Mouse (Mus musculus): ENCODE data around the gene Opn3.

The Opn3 gene

DNA sequence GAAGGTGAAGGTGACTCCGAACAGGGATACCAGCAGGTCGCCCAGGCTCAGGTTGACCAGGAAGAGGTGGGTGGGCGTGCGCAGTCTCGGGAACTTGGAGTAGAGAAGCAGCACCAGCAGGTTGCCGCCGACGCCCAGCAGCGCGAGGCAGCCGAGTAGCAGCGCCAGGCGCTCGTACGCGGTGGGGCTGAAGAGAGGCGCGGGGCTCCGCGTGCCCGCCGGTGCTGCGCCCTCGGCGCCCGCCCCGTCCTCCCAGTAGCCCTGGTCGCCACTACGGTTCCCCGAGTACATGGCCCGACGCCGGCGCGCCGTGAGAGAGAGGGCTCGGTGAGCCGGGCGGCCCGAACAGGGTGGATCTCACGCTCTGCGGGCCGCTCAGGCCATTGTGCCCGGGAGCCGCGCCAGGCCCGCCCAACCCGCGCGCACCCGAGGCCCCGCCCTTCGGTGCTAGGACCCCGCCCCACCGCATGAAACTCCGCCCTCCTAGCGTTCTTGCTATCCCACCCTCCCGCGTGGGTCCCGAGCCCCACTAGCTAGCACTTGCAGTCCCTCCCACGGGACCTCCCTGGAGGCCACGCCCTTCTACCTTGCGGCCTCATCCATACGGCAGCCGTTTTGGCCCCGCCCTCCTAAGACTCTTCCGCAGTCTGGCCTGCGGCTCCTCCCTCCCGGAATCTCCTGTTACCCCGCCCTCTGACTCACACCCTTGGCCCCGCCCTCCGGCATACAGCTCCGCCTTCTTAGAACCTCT lies at the start of gene Opn3, which contains the start of gene Chml:
Opn3 (minus strand) TSS at position 531 of the 751 bp plus-strand sequence.
Chml (minus strand) TSS at position 656 of the 751 bp plus-strand sequence.
- DNase-seq: peak; percentile 99 to 100

DNA sequence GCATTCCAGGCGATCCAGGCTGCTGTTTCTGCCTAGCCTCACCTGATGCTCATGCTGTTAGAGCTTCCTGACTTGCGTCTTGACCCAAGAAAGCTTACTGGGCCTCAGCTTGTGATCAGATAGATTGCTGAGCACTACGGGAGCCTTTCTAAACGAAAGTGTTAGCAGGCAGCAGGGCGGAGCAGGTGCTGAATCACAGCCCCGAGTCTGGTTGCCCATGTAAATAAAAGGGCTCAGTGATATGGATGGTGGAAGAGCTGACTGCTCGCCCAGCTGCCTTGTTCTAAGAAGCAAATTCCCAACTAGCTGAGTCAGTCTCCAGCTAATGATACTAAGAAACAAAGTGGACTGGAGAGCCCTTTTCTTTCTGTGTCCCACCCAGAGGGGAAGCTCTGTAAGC lies 33.2 kb upstream of the Opn3 start:
- DNase-seq: no peak

- DNase-seq: no peak
These were observed 24.3 kb upstream of the Opn3 start for GRCm38 (mm10) chr1:175716832-175717231.

GRCm38 (mm10) chr1:175712338-175712909 lies 19.8 kb upstream of the Opn3 start:
- peak in 1 of 2 experiments; percentile 36 for DNase-seq

DNA sequence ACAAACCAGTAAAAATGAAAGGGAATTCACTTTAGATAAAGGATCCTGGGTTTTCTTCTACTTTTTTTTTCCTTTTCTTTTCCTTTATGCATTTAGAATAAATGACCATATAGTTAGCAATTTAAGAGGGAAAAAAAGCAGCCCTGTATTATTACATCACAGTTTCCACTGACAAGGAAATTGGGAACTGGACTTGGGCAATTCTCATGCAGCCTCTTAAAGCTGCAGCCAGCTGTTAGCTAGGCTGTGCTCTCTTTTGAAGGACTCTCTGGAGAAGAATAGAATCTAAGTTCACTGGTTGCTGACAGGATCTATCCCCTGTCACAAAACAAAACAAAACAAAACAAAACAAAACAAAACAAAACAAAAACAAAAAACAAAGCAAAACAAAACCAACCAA lies 15.4 kb upstream of the Opn3 start:
- DNase-seq: no peak

DNA sequence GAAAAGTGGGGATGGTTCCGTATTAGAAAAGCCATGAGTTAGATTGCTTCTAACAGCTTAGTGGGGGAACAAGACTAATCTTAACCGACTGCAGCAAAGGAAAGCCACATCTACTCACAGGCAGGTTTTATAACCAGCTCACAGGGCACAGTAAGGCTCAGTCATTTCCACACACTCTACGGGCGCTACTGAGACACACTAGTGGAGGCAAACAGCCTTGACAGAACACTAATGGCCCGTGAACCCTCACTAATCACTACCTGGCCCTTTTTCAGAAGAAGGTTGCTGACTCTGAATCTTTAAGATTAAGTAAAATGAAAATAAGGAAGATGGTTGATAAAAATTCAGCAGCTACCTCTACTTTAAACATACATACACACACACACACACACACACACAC lies 15.0 kb upstream of the Opn3 start:
- no peak for DNase-seq

- no peak for DNase-seq
These were observed 8.6 kb upstream of the Opn3 start for GRCm38 (mm10) chr1:175701145-175701544.

- peak in 1 of 2 experiments; percentile 9 for DNase-seq
These were observed 7.2 kb upstream of the Opn3 start for GRCm38 (mm10) chr1:175699796-175700195.

GRCm38 (mm10) chr1:175699375-175699774 lies 6.8 kb upstream of the Opn3 start:
- DNase-seq: no peak

GRCm38 (mm10) chr1:175698293-175698692 lies 5.7 kb upstream of the Opn3 start, which contains the start of gene Wdr64:
Gene Wdr64, plus strand, starts transcription at chr1:175698593.
- no peak for DNase-seq

GRCm38 (mm10) chr1:175693429-175693960 lies 919 bp upstream of the Opn3 start:
- DNase-seq: no peak

DNA sequence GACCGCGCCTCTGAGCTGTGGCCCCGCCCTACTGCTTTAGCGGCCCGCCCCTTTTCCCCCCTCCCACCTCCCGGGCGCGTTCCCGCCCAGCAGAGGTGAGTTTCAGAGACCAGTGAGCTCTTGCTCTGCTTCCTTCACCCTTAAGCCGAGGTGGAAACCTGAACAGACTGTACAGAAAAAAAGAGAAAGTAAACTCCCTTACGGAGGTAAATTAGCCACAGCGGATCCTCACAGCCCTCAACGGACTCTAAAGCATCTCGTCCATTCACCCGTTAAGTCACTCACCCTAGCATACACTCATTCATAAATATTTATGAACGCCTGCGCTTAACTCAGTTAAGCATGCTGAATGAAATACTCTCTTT lies 403 bp upstream of the Opn3 start:
- no peak for DNase-seq

DNA sequence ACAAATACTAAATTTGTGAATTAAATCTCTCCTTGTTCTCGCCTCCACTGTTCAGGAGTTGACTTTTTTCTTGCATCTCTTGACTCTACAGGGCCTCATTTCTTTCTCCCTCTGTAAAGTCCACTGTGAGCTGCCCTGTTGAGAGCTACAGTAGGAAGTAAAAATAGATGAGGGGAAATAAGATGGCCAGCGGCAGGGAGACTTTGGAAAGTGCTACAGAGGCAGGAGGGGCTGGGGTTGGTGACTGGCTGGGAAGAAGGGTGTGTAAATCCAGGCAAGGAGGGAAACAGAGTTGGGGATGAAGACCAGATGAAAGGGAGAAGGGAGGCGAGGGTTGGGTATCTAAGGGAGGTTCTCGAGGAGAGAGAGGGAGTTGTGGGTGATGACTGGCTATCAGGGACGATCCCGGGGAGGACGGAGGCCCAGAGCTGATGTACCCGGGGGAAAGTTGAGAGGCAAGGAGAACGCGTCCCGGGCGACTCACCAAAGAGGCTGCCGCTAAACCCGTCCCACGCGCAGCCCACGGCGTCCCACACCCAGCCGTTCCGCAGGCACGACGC lies 810 bp downstream of the Opn3 start:
- DNase-seq: peak in 1 of 2 experiments; percentile 13

- DNase-seq: no peak
These were observed 11.6 kb downstream of the Opn3 start for GRCm38 (mm10) chr1:175680995-175681394.

- no peak for DNase-seq
These were observed 15.1 kb downstream of the Opn3 start for GRCm38 (mm10) chr1:175677459-175677858.

DNA sequence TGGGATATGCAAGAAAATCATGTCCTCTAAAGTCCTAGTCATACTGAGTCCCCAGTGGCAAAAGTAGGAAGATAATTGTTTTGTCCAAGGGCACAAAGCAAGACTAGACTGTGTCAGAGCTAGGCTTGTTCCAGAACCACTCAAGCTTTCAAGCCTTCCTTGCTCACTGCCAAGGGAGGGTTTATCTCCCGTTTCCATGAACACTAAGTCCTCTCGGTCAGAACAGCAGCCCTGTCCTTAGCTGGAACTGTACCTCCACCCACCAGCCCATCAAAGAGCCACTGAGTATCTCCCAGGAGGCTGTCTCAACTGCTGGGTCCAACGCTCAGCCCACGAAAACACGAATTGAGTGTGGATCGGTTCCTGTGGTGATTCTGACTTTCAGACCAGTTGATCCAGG lies 17.5 kb downstream of the Opn3 start:
- DNase-seq: no peak

DNA sequence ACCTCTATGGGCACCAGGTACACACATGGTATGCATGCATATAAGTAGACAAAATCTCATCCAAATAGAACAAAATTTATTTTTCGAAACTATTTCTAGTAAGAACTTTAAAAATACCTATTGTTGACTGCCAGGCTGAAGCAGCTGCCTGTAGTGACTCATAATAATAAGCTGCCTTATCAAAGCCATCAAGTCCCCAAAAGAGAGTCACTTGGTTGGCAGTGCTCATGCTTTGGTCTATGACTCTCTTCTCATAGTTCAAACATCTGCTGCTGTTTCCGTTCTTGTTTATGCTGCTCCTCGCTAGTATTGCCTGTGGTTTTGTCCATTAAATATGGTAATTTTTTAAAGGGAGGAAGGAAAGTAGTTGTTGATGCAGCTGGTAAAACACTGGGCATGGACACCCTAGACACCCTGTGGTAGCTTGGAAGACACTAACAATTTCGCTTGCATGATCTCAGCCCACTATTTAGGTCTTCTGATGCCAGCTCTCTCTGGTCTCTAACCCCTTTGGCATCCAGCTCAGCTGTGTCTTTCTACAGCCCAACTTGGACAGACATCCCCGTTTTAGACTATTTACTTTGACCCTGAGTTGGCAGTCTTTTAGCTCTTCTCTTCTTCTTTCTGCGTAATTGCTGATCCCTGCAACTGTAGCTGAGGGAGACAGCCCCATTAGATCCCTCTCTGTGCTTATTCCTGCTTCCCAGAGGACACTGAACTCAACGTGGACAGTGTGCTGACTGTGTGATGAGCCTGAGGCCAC lies 18.8 kb downstream of the Opn3 start:
- DNase-seq: no peak

GRCm38 (mm10) chr1:175671626-175672025 lies 20.9 kb downstream of the Opn3 start:
- no peak for DNase-seq

- no peak for DNase-seq
These were observed 22.5 kb downstream of the Opn3 start for GRCm38 (mm10) chr1:175670042-175670441.

GRCm38 (mm10) chr1:175669456-175669855 lies 23.1 kb downstream of the Opn3 start:
- no peak for DNase-seq

DNA sequence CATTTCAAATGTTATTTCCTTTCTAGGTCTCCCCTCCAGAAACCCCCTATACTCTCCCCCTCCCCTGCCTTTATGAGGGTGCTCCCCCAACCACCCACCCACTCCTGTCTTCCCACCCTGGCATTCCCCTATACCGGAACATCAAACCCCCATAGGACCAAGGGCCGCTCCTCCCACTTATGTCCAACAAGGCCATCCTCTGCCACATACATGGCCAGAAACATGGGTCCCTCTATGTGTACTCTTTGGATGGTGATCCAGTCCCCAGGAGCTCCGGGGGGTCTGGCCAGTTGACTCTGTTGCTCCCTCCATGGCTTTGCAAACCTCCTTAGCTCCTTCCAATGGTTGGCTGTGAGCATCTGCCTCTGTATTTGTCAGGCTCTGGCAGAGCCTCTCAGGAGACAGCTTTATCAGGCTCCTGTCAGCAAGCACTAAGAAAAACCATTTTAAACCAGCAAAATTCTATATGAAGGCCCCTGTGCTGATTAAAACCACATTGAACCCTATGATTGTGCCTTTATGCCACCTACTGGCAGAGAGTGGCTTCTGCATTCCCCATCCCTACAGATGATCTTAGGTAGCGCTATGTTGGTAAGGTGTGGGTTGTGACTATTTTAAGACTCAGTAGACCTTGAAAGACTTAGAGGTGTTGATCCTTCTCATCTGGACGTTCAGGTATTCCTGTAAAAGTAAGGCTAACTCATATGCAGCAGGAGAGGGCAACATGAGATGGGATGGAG lies 23.7 kb downstream of the Opn3 start:
- peak in 1 of 2 experiments; percentile 31 for DNase-seq

GRCm38 (mm10) chr1:175659900-175660299 lies 32.7 kb downstream of the Opn3 start:
- DNase-seq: no peak
